Mouse (Mus musculus): Measurements from ENCODE around the gene Tuba1c. TPM values are rescaled to one million over a fixed set of nuclear protein-coding genes. Genes with fewer than 3 reads are reported as not detected.

The Tuba1c gene
- total RNA-seq, 2 experiments from 2014 or later = 80.7 to 99.8 TPM

DNA sequence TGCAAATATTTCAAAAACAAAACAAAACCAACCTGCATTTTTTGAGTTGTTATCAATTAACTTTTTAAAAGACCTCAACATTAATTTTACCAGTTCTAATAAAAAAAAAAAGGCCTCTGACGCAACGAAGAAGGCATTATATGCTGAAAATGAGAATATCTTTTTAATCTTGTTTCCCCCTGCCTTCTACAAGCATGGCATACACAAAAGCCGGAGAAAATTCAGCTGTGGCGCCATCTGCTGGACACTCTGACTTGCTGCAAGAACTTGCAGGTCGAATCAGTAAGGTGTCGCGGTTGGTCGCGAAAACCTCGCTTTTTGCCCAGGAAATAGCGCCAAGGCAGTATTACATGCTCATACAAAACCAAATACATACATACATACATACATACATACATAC is 35.8 kb upstream of the Tuba1c start:
- intact Hi-C loops (cut with DNase I) = loop anchor here (1.0 kb wide), 4 partner anchors 41 to 102 kb away; partner anchors contain the start of genes Gm49450, Tuba1a and Tuba1b
- DNase-seq = peak; percentile 90 to 94

DNA sequence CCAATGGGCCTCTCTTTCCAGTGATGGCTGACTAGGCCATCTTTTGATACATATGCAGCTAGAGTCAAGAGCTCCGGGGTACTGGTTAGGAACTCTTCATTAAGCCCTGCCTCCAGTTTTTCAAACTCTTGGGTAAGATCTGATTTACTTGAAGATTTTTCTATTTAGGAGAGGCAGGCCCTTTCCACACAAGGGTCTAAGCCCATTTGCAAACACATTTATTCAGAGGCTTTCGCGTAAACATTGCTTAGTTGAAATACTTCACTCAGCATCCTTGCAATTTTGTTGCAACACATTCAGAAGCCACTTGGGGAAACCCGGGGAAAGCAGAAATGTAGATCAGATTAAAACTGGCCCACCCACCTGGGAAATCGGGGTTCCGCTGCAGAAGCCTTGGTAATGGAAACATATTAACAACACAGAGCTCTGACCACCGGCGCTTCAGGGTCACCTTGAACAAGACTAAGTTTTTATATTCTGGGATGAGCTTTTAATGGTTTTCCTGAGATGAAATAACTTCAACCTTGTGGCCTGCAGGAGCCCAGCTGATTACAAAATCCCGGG is 34.7 kb upstream of the Tuba1c start:
- intact Hi-C loops (cut with DNase I) = loop anchor here (1.0 kb wide), 2 partner anchors 66 to 103 kb away; no protein-coding TSS in a partner anchor
- DNase-seq = no peak

DNA sequence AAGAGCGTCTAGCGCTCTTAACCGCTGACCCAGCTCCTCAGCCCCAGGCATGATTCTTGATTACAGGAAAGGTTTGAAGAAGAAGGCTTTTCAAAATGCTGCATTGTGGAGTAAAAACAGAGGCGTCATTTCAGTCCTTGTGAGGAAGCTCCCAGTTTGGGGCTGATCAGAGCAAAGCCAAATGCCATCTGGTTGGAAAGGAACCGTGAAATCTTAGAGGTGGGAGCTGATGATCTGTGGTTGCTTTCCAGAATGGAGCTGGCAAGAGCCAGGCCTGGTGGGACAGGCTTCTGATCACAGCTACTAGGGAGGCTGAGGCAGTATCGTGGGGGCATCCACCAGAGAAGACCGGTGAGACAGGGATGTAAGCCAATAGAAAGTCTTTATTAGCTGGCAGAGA is 32.9 kb upstream of the Tuba1c start:
- intact Hi-C loops (cut with DNase I) = loop anchor here (1.0 kb wide), 1 partner anchor 120 kb away; no protein-coding TSS in a partner anchor
- no peak for DNase-seq

DNA sequence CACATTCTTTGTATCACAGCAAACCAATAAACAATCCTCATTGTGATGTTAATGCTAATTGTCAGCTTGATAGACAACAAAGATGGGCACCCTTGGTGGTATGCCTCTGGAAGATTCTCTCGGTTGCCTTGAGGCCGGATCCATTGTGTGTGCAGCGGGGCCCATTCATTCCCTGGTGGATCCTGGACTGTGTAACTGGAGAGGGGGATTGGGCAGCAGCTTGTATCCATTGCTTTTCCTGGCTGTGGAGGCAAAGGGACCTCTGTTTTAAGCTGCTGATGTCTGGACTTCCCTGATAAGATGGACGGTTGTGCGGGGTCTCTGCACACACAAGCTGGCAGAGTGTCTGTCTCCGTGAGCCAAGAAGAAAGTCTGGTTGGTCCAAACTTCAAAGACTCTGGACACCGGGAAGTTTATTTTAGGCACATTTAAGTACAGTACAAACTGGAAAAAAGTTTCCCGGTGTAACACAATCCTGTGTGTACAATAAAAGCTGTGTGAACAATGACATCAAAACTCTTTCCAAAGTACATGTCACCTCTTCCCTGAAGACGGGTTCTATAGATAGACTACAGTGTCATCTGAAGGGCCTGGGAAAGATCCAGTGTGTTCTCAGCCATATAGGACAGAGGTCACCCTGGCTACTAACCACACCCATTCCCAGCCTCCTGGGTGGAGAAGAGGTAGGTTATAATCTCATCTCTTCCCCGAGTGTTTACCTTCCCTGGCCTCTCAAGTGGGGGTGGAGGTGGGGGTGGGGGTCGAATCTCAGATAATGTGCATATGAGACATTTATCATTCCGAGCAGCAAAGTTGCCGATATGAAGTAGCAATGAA is 31.5 kb upstream of the Tuba1c start:
- intact Hi-C loops (cut with DNase I) = loop anchor here (1.0 kb wide), 1 partner anchor 121 kb away; no protein-coding TSS in a partner anchor

DNA sequence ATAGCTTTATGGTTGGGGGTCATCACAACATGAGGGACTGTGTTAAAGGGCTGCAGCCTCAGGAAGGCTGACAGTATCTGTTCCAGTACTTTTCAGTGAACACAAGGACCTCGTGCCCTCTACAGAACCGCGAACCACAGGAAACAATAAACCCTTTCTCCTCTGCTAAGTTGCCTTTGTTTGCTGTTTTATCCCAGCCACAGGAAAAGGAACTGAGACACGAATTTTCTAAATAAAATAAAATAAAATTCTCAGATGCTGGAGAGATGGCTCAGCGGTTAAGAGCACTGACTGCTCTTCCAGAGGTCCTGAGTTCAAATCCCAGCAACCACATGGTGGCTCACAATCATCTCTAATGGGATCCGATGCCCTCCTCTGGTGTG is 30.9 kb upstream of the Tuba1c start:
- DNase-seq = no peak
- intact Hi-C loops (cut with DNase I) = no loop called here

More for the DNA sequence above, 31.5 kb upstream of the Tuba1c start:
- DNase-seq = peak; percentile 68 to 76

DNA sequence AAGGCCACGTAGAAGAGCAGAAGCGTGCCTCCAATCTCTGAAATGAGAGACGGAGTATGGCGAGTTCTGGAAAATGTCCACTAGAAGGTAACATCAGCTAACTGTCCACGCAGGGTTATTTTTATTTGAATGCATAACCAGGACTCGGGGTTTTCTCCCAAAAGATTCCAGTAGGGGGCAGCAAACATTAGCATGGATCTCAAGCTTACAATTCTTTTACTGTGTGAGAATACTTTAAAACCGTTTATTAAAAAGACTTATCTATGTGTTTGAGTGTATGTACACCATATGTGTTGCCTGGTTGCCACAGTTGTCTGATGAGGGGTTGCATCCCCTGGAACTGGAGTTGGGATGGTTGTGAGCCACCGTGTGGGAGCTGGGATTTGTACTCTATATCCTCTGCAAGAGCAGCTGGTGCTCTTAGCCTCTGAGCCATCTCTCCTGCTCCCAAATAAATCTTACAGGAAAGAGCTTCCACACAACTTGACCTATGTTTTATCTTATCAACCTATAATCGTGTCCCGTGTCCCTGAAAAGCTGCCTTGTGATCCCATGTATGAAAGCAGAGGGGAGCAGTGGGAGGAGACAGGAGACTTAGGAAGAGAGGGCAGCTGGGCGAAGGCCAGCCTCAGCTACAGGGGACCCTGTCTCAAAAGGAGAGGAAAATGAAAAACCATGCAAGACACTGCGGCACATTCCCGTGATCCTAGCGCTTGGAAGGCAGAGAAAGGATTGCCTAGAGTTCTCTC is 29.0 kb upstream of the Tuba1c start:
- peak; percentile 76 to 88 for DNase-seq
- intact Hi-C loops (cut with DNase I) = no loop called here

DNA sequence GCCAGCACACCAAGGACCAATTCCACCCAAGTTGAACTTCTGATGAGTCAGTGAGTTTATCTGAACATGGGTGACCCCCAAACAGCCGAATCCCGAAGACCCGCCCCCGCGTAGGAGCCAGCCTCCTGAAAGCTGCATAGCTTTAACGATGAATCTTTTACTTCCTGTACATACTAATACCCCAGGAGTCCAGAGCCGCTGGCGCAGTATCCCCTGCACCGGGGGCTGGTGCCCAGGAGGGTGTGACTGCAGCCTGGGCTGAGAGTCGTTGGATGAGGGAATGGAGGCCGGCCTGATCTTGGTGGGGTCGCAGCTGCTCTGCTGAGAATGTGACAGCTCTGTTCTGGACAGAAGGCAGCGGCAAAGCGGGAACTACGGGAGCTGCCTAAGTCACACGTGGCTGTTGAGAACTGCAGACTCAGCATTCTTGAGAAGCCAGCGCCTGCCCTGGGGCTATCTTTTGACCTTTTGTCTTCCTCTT is 28.2 kb upstream of the Tuba1c start:
- DNase-seq = peak; percentile 53 to 62
- intact Hi-C loops (cut with DNase I) = no loop called here

DNA sequence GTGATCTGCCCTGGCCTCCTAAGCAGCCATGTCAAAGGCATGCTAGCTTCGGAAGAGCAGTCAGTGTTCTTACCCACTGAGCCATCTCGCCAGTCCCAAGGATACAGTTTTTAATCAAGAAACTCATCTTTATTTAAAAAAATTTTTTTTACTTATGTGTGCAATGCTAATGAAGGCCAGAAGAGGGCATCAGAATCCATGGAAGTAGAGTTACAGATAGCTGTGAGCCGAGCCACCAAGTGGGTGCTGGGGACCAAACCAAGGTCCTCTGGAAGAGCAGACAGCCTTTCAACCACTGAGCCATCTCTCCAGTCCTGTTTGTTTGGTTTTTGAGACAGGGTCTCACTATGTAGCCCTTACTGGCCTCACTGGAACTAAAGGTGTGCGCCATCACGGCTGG is 26.1 kb upstream of the Tuba1c start:
- intact Hi-C loops (cut with DNase I) = no loop called here
- DNase-seq = no peak

DNA sequence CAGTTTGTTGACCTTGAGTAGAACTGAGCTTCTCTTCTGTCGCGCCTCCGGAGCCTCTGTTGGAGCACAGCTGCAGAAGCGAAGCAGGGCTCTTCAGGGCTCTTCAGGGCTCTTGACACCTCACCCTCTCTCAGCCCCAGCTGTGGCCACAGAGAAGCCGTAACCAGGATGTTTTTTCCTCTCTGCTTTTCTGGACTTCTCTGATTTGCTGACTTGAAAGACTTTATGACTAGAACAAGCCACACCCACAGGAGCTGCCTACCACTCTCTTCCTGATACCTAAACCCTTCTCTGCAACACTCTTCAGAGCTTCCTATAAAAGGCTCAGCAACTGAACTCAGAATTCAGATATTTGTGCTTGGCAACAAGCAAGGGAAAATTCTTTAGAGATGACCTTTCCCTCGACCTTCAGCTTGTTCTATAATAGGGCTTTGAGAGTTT is 20.9 kb upstream of the Tuba1c start:
- intact Hi-C loops (cut with DNase I) = no loop called here
- DNase-seq = no peak

DNA sequence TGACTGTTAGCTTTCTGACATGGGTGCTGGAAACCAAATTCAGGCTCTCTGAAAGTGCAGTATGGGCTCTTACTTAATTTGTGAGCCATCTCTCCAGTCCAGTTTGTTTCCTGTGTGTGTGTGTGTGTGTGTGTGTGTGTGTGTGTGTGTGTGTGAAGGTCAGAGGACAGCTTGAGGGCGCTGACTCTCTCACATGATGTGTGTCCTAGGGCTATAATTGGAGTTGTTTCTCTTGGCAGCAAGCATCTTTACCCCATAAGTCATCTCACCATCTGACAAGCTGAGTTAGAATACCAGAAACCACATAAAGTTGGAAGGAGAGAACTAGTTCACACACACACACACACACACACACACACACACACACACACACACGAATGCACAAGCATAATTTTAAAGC is 18.8 kb upstream of the Tuba1c start:
- intact Hi-C loops (cut with DNase I) = no loop called here
- peak; percentile 45 to 49 for DNase-seq

DNA sequence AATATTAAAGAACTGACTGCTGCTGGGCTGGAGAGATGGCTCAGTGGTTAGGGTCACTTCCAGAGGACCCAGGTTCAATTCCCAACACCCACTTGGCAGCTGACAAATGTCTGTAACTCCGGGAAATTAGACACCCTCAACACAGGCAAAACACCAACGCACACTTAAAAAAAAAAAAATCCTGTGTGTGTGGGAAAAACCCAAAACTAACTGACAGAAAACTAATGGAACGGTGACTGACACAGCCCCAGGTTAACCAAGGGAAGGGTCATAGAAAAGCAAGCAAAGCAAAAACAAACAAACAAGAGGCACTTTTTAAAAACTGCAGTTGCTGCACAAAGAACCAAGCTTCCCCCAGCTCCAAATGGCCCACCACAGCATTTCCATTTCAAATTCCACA is 17.7 kb upstream of the Tuba1c start:
- DNase-seq = no peak
- intact Hi-C loops (cut with DNase I) = no loop called here

DNA sequence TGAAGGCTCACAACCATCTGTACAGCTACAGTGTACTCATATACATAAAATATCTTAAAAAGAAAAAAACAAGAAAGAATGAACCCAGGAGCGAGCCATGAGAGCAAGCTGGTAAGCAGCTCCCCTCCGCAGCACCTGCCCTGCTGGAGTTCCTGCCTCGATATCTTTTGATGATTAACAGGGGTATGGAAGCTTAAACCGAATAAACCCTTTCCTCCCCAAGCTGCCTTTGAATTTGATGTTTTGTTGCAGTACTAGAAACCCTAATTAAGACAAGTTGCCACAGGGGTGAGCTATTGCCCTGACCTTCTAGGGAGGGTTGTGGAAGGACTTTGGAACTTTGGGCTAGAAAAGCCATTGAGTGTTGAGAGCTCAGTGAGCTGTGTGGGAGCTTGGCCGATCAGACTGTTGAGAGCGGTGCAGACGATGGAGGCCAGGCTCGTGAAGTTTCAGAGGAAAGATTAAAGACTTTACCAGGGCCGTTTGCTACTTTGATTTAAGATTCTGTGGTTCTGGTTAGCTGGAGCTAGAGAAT is 15.1 kb upstream of the Tuba1c start:
- DNase-seq = no peak
- intact Hi-C loops (cut with DNase I) = no loop called here

DNA sequence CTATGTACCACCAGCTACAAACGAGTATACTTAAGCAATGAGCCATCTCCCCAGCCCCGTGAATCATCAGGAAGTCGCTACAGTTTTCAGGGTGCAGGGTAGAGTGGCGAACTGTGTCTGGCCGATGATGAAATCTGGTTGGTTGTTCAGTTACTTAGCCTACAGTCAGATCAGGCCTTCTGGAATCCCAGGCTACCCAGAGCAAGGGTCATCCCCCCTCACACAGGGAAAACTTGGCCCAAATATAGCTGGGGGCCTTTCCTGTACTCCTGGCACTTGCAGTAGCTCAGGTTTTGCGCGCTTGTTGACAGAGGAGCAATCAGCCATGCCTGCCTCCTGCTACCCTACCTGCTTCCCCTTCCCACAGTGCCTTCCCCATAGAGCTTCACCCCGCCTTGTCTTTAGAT is 12.3 kb upstream of the Tuba1c start:
- DNase-seq = no peak
- intact Hi-C loops (cut with DNase I) = no loop called here

DNA sequence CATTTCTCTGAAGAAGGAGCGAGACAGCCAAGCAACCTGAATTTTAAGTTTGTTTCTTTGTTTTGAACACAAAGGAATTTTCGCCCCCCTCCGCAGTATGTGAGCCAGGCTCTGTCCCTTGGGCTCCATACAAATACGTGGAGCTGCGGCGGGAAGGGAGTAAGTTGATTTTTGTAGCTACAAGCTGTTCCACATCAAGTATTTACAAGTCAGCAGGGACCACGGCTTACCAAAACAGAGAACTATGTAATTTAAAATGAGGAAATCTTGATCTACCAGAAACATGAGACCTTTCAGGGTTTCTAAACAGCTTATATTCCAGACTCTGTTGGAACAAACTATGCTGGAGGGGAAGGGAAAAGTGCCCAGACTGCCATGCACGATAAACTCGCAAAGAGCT is 11.7 kb upstream of the Tuba1c start:
- no peak for DNase-seq
- intact Hi-C loops (cut with DNase I) = no loop called here

DNA sequence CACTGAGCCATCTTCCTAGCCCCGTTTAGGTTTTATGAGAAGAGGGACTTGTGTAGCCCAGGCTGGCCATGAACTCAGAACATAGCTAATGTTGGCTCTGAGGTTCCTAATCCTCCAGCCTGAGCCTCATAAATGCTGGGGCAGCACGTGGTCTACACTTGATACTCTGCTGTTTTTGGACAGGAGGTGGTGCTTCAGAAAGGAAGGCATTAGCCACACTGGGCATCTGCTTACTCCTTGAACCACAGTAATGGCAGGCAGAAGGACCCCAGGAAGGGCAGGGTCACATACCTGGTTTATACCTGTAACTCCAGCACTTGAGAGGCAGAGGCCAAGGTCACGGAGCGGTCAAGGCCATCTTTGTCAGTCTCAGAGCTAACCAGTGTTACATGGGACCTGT is 11.1 kb upstream of the Tuba1c start:
- DNase-seq = no peak
- intact Hi-C loops (cut with DNase I) = no loop called here

DNA sequence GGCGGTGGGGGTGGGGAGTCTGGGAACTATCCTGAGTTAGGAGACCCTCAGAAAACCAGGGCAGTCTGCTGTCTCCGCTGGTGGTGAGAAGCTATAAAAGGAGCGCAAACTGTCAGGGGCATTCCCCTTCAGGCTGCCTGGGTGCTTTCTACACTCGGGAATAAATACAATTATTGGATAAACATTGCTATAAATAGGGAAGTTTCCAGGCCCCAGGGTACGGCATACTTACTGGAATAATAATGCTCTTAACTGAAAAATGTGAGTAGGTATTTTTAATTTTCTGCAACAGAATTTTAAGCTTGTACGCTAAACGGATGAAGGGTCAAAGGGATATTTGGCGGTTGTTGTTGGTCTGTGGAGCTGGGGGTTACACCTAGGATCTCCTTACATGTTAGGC is 10.3 kb upstream of the Tuba1c start:
- no peak for DNase-seq

DNA sequence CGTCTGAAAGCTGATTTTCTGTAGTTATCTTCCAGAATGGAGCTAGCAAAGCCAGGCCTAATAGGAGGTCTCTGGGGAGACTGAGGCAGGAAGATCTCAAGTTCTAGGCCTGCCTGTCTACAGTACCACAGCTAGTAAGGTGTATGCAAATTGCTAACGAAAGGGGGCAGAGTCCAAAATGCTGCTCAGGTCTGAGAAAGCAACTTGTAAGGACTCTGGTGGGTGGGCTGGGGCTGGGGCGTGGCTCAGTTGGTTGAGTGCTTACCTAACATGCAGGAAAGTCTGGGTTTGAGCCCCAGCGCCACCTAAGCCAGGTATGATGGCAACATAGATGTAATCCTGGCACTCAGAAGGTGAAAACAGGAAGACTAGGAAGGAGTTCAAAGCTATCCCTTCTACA is 9.5 kb upstream of the Tuba1c start:
- intact Hi-C loops (cut with DNase I) = loop anchor here (5.0 kb wide), 1 partner anchor 37 kb away; the partner anchor contains the start of gene Prph
- no peak for DNase-seq

More for the DNA sequence above, 10.3 kb upstream of the Tuba1c start:
- intact Hi-C loops (cut with DNase I) = no loop called here

DNA sequence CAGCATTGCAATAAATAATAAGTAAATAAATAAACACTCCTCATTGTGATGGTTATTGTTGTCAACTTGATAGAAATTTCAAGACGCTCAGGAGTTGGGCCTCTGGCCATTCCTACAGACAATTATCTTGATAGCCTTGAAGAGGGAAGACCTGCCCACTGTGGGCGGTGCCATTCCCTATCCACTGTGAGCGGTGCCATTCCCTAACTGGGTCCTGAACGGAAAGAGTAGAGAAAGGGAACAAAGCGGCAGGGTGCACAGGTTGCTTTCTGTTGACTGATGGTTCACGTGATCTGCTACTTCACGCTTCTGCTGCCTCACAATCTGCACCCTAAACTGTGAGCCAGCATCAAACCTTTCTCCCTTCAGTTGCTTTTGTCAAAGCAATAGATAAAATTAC is 8.4 kb upstream of the Tuba1c start:
- intact Hi-C loops (cut with DNase I) = loop anchor here (5.0 kb wide), 1 partner anchor 36 kb away; the partner anchor contains the start of gene Prph
- DNase-seq = no peak

DNA sequence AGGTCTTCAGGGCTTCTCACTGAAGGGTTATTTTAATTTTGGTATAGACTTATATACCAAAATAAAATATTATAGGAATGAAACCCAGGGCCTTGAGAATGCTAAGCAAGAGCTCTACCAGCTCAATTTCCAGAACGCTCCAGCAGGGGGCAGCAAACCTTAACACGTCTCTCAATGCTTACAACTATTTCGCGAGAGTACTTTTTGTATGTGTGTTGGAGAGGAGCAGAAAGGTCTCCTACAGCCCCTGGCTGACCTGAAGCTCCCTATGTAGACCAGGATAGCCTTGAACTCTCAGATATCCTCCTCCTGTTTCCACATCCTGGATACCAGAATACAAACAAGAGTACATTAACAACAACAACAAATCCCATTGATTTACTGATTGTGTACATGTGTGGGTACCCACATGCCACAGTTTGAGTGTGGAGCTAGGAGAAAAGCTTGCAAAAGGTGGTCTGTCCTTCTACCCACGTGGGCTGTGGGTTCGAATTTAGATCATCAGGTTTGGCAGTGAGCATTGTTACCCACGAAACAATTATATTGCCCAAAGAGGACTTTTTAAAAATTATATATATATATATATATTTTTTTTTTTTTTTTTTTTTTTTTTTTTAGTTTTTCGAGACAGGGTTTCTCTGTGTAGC is 4.9 kb upstream of the Tuba1c start:
- intact Hi-C loops (cut with DNase I) = loop anchor here (5.0 kb wide), 1 partner anchor 33 kb away; the partner anchor contains the start of gene Prph
- peak; percentile 80 to 90 for DNase-seq

DNA sequence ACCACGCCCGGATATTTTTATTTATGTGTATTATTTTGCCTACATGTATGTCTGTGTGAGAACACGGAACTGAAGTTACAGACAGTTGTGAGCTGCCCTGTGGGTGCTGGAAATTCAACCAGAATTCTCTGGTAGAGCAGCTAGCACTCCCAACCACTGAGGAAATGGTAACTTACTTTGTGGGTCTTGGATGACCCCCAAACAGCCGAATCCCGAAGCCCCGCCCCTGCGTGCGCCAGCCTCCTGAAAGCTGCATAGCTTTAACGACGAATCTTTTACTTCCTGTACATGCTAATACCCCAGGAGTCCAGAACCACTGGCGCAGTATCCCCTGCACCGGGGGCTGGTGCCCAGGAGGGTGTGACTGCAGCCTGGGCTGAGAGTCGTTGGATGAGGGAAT is 4.3 kb upstream of the Tuba1c start:
- intact Hi-C loops (cut with DNase I) = no loop called here
- DNase-seq = no peak

All from heart, postnatal 10 days (tissue).